Mouse (Mus musculus) C3H10T1/2 (cell line): ENCODE measurements around the gene Hist3h2ba. TPM values are rescaled to one million over a fixed set of nuclear protein-coding genes. Genes with fewer than 3 reads are reported as not detected.

Experiments used
- polyA plus RNA-seq, 2 experiments: library from polyadenylated mRNA; unstranded; fragments of >200 nt; fragmentation: generic; extraction: Trizol; gene quantifications; one replicate each; pipeline ENCODE4 v1.2.1; 2012; ENCODE audit warnings: missing spikeins in 2 of 2

Hist3h2ba gene
- under 1 TPM; 0.05 to 0.38 TPM for polyA plus RNA-seq

GRCm38 (mm10) chr11:58948542-58949479, at the start of gene Hist3h2ba:
TSS of gene Hist3h2ba (plus strand) at chr11:58948920.

GRCm38 (mm10) chr11:58903511-58904409, 45.0 kb upstream of the Hist3h2ba start, which contains the start of gene Zfp39:
TSS of gene Zfp39 (minus strand) at chr11:58904225.

DNA sequence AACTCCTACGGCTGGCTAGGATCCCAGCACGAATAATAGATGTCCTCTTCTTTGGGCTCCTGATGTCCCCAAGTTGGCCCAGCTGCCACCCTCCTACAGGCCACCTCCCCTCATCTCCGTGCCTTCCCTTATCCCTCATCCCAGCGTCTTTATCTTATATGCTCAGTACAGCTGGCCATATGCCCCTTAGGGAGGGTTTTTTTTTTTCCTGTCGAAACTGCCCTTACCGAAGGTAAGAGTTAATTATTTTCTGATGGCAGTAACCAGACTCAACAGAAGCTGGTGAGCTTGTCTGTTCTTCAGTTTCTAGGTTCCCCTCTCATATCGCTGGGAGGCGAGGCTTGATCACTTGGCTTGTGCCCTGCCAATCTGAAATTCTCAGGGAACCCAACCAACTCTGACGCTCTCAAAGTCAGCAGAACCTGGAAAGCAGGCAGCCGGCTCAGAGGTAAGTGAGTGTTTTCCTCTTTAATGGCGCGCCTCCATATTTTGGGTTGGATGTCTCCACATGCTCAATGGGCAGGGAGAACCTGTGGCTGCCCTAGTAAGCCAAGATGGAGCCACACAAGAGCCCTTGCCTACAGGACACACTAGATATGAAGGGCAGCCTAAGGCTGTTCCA, 30.9 kb upstream of the Hist3h2ba start, which contains the start of gene Btnl10:
Gene Btnl10 (plus strand): TSS at position 164 of the 622 bp plus-strand sequence.

GRCm38 (mm10) chr11:58938322-58939087, 10.2 kb upstream of the Hist3h2ba start, which contains the start of gene Rnf187:
TSS of gene Rnf187 (minus strand) at chr11:58938916.

DNA sequence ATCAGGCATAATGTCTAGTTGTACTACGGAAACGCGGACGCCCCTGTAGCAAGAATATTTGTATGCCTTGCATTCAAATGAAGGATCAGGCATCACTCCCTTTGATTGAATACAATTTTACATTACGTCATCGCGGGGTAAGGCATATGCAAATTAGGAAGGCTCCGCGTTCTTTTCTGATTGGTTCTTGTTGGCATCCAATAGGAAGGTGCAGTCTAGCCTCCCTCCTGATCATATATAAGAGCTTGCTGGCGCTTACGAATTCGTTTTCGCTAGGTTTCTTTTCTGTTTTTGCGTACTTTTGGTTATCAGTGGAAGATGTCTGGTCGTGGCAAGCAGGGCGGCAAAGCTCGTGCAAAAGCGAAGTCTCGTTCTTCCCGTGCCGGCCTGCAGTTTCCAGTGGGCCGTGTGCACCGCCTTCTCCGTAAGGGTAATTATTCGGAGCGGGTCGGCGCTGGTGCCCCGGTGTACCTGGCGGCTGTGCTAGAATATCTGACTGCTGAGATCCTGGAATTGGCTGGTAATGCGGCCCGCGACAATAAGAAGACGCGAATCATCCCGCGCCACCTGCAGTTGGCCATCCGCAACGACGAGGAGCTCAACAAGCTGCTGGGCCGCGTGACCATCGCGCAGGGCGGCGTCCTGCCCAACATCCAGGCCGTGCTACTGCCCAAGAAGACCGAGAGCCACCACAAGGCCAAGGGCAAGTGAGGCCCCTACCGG, 5.9 kb downstream of the Hist3h2ba start, which contains the start of the genes Hist3h2a and Trim17:
Gene Hist3h2a (plus strand): TSS at position 266 of the 723 bp plus-strand sequence.
Gene Trim17 (plus strand): TSS at position 266 of the 723 bp plus-strand sequence.

GRCm38 (mm10) chr11:58978027-58978705, 29.4 kb downstream of the Hist3h2ba start, which contains the start of gene Trim11:
TSS of gene Trim11 (plus strand) at chr11:58978093.

Other genes starting within 250 kb of the Hist3h2ba start
- not detected for gene Olfr319, start 249.8 kb upstream of the Hist3h2ba start, polyA plus RNA-seq
- not detected for gene Olfr318, start 224.9 kb upstream of the Hist3h2ba start, polyA plus RNA-seq
- gene Olfr317, start 209.7 kb upstream of the Hist3h2ba start, polyA plus RNA-seq, result not detected
- not detected for gene Olfr316, start 196.2 kb upstream of the Hist3h2ba start, polyA plus RNA-seq
- gene Olfr315, start 175.7 kb upstream of the Hist3h2ba start, polyA plus RNA-seq, result not detected
- not detected for gene Olfr314, start 166.0 kb upstream of the Hist3h2ba start, polyA plus RNA-seq
- gene Fam183b, start 147.0 kb upstream of the Hist3h2ba start, polyA plus RNA-seq, result not detected
- gene Olfr313, start 133.9 kb upstream of the Hist3h2ba start, polyA plus RNA-seq, result not detected
- gene Olfr312, start 119.7 kb upstream of the Hist3h2ba start, polyA plus RNA-seq, result not detected
- gene Olfr311, start 109.7 kb upstream of the Hist3h2ba start, polyA plus RNA-seq, result not detected
- 1 to 10 TPM in 1 of 2 experiments, under 1 TPM in 1; 0.11 to 2.9 TPM for gene Gm12258, start 101.8 kb upstream of the Hist3h2ba start, polyA plus RNA-seq
- 1 to 10 TPM in 1 of 2 experiments, under 1 TPM in 1; 0.29 to 1.5 TPM for gene 2810021J22Rik, start 81.7 kb upstream of the Hist3h2ba start, polyA plus RNA-seq
- gene Zfp39, start 44.7 kb upstream of the Hist3h2ba start, polyA plus RNA-seq, result 1 to 10 TPM in 1 of 2 experiments, under 1 TPM in 1; 0.09 to 1.9 TPM
- gene Btnl10, start 31.0 kb upstream of the Hist3h2ba start, polyA plus RNA-seq, result not detected
- gene Rnf187, start 10.0 kb upstream of the Hist3h2ba start, polyA plus RNA-seq, result 100 to 1,000 TPM; 296 to 362 TPM
- gene Hist3h2a, start 5.8 kb downstream of the Hist3h2ba start, polyA plus RNA-seq, result 10 to 100 TPM in 1 of 2 experiments, 1 to 10 TPM in 1; 3.7 to 31.0 TPM
- gene Trim17, start 5.8 kb downstream of the Hist3h2ba start, polyA plus RNA-seq, result under 1 TPM; 0.05 to 0.61 TPM
- gene Trim11, start 29.2 kb downstream of the Hist3h2ba start, polyA plus RNA-seq, result 10 to 100 TPM in 1 of 2 experiments, 1 to 10 TPM in 1; 6.5 to 24.8 TPM
- under 1 TPM; 0.01 to 0.12 TPM for gene Obscn, start 187.5 kb downstream of the Hist3h2ba start, polyA plus RNA-seq
- gene Iba57, start 214.8 kb downstream of the Hist3h2ba start, polyA plus RNA-seq, result 1 to 10 TPM; 2.6 to 3.3 TPM
- under 1 TPM in 1 of 2 experiments, not detected in 1; 0.25 TPM for gene Gjc2, start 234.3 kb downstream of the Hist3h2ba start, polyA plus RNA-seq
- gene Guk1, start 243.3 kb downstream of the Hist3h2ba start, polyA plus RNA-seq, result 100 to 1,000 TPM; 116 to 118 TPM